Mouse (Mus musculus): ENCODE measurements around the gene Dph1. TPM values are rescaled to one million over a fixed set of nuclear protein-coding genes. Genes with fewer than 3 reads are reported as not detected.

Dph1 gene
- total and polyA plus RNA-seq, 2 experiments from 2014 or later, result 12.7 to 21.0 TPM

DNA sequence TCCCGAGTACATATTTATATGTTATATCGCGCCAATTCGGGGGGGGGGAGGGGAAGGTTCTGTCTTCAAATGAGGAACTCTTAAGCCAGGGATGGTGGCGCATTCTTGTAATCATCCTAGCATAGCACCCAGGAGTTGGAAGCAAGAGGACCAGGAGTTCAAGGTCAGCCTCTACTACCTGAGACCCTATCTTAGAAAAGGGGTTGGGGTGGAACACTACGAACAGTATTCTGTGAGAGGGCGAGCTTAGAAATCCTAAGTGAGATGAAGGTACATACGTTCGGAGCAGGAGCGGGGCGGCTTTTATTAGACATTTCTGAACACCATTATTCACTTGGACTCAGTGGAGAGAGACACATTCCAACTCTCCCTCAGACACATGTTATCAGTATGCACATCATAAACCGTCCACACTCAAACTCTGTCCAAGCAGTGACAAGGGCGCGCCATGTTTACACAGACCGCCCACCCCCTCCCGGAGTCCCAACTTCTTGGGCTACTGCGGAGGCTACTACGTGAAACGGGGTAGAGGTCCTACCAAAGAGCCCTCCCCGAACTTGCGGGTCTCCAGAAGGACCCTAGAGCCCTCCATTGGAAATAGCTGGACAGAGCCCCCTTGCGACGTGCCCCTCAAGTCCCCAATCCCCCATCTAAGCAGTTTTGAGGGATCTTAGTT lies 21.5 kb downstream of the Dph1 start, which contains the start of gene Hic1:
Hic1 (minus strand) TSS at position 115 of the 676 bp plus-strand sequence.
- Histone ChIP-seq H3K27me3 (ENCODE audit: insufficient read depth, low read length) (peaks cover 37% of the 10 kb centered on the region), H3K27ac (ENCODE audit: low read depth, low read length) (peak within 1 kb of the TSS; percentile 36; the same call in 1 of the 2 replicates), H3K9ac (peak within 1 kb of the TSS; percentile 48), H3K4me2 (ENCODE audit: low read depth) (peak within 1 kb of the TSS; percentile 81), H3K4me1 (ENCODE audit: insufficient read depth) (0 out of 2 replicates have a peak, but pooled peaks cover 4% of the 10 kb centered on the region), H3K4me3 (ENCODE audit: low read depth, low read length) (peak within 1 kb of the TSS; percentile 46), H3K36me3 (ENCODE audit: insufficient read depth) (no peaks in the 10 kb centered on the region), H3K9me3 (ENCODE audit: low read length) (no peaks in the 10 kb centered on the region)
- WGBS, result 5% methylated on average over 23 of the region's 23 CpGs
- DNase-seq, result no peak
- no peak for TF ChIP-seq CTCF (IDR thresholded peaks at IDR 0.05; ENCODE audit: low read depth)
- no peak for ATAC-seq

DNA sequence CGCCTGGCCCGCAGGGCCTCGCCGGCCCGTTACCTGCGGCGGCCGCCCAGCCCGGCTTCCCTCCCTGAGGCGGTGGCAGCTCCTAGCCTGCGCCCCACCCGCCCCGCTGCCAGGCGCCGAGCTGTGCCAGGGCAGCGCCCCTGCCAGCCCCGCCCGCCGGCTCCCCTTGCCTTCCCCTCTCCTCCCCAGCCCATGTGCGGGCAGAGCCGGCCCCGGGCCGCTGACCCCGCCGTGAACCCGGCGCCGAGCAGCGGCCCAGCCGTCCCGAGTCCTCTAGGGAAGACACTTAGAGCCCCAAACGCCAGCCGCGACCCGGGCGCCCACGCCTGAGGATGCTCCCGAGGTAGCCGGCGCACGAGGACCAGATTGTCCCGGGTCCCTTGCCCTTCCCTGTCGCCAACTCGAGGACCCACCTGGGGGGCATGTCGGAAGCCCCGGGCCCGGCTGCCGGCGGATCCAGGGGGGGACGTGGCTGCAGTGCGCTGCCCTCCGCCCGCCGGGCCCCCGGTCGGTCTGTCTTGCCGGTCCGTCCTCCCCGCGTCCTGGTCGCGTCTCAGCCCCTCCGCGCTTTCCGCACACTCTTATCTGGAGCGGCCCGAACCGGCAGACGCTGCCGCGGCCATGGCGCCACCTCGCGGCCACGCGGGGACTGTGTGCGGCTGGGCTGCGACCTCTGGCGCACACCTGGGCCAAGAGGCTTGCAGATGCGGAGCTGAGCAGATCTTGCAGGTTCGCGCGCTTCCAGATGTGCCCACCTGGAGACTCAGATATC lies 22.3 kb downstream of the Dph1 start:
- Histone ChIP-seq H3K9ac (peak overlapping the region; percentile 48), H3K27ac (ENCODE audit: low read depth, low read length) (no peak overlapping the region), H3K4me1 (ENCODE audit: insufficient read depth) (0 out of 2 replicates have a peak, but pooled peaks cover 4% of the 10 kb centered on the region), H3K4me2 (ENCODE audit: low read depth) (peak overlapping the region; percentile 81), H3K9me3 (ENCODE audit: low read length) (no peaks in the 10 kb centered on the region), H3K36me3 (ENCODE audit: insufficient read depth) (no peaks in the 10 kb centered on the region; the same call in 1 of the 2 replicates), H3K4me3 (ENCODE audit: low read depth, low read length) (peak overlapping the region; percentile 46), H3K27me3 (ENCODE audit: insufficient read depth, low read length) (peaks cover 44% of the 10 kb centered on the region)
- ATAC-seq (peak; percentile 20; the same call in 1 of the 2 replicates), DNase-seq (peak; percentile 85)
- peak; percentile 97 for TF ChIP-seq CTCF (IDR thresholded peaks at IDR 0.05; ENCODE audit: low read depth)
- 2% methylated on average over 78 of the region's 83 CpGs for WGBS

DNA sequence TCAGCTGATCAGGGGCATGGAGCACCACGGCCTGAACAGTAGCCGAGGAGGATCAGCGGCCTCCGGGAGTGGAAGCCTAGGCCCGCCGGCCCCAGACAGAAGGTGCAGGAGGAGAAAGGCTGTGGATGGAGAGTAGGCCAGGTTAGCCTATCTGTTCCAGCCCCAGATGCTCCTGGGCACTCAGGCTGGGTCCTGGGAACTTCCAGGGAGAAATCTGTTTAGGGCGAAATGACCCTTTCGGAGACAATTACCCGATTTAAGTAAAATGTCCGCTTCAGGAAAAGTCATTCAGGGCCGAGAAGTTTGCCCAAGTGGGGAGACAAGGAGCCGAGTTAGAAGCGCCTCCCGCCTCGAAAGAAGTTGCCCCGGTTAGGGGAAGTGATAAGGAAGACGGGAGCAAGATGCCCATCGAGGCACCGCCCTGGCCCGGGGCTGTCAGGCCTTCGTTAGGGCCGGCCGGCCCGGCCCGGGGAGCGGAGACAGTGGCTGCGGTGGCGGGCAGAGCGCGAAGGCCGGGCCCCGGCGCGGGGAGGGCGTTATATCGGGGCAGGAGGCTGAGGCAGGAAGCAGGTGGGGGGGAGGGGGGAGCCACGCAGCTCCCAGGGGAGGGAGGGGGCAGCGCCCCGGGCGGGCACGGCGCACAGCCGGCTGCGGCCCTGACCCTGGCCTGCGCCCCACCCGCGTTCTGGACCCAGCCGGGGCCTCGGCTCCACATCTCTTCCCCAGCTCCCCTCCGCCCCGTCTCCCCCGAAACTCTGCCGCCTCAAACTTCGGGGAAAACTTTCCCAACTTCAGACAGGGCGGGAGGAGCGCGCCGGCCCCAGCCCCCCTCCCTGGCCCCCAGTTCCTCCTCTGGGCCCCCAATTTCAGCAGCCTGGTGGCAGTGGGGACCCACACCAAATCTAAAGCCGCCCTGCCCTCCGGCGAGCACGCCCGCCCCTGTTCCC lies 23.1 kb downstream of the Dph1 start:
- 0 out of 2 replicates have a peak, but pooled peaks cover 4% of the 10 kb centered on the region for H3K4me1 ChIP-seq (ENCODE audit: insufficient read depth)
- no peak for TF ChIP-seq CTCF (IDR thresholded peaks at IDR 0.05; ENCODE audit: low read depth)

DNA sequence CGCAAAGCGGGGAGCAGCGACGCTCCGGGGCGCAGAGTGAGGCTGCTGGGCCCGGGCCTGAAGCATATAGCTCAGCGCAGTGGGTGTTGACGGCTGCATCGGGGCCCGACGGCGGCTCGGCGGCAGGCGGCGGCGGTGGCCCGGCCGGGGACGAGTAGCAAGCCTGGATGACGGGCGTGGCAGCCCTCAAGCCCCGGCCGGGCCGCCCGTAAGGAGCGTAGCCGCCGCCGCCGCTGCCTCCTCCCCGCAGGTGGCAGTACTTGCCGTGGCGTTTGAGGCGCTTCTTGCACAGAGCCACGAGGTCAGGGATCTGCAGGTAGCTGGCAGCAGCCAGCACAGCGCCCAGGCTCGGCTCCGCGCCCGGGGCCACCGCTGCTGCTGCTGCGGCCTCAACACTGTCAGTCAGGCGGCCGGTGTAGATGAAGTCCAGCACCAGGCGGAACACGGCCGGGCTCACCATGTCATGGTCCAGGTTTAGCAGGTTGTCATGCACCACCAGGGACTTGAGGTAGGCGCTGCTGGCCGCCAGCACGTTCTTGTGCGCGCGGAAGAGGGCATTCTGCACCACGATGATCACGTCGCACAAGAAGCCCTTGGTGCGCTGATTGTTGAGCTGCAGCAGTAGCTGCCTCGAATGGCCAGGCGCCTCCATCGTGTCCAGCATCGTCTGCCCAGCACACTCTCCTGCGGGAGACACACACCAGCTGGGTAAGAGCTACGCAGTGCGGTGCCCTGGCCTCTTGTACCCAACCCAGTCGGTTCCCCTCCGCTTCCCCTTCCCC lies 24.0 kb downstream of the Dph1 start:
- no peak; the same call in 1 of the 2 replicates for TF ChIP-seq CTCF (IDR thresholded peaks at IDR 0.05; ENCODE audit: low read depth)
- H3K9ac ChIP-seq, result peak overlapping the region; percentile 22; the same call in 1 of the 2 replicates
- ATAC-seq, result no peak
- 0 out of 2 replicates have a peak, but pooled peaks cover 4% of the 10 kb centered on the region for H3K4me1 ChIP-seq (ENCODE audit: insufficient read depth)
- peak; percentile 27 for DNase-seq
- peaks cover 51% of the 10 kb centered on the region for H3K27me3 ChIP-seq (ENCODE audit: insufficient read depth, low read length)
- H3K9me3 ChIP-seq (ENCODE audit: low read length), result no peaks in the 10 kb centered on the region
- H3K36me3 ChIP-seq (ENCODE audit: insufficient read depth), result peaks cover 15% of the 10 kb centered on the region
- H3K4me3 ChIP-seq (ENCODE audit: low read depth, low read length), result peak overlapping the region; percentile 25; the same call in 1 of the 2 replicates
- 5% methylated on average over 61 of the region's 68 CpGs for WGBS
- H3K4me2 ChIP-seq (ENCODE audit: low read depth), result peak overlapping the region; percentile 81; the same call in 1 of the 2 replicates
- no peak overlapping the region for H3K27ac ChIP-seq (ENCODE audit: low read depth, low read length)

More for the DNA sequence above, 23.1 kb downstream of the Dph1 start:
- Histone ChIP-seq H3K9ac (peak overlapping the region; percentile 48), H3K27me3 (ENCODE audit: insufficient read depth, low read length) (peaks cover 51% of the 10 kb centered on the region), H3K4me3 (ENCODE audit: low read depth, low read length) (peak overlapping the region; percentile 46), H3K36me3 (ENCODE audit: insufficient read depth) (peaks cover 8% of the 10 kb centered on the region), H3K27ac (ENCODE audit: low read depth, low read length) (no peak overlapping the region), H3K4me2 (ENCODE audit: low read depth) (peak overlapping the region; percentile 81), H3K9me3 (ENCODE audit: low read length) (no peaks in the 10 kb centered on the region)
- 7% methylated on average over 47 of the region's 63 CpGs for WGBS
- DNase-seq, result no peak
- no peak for ATAC-seq

DNA sequence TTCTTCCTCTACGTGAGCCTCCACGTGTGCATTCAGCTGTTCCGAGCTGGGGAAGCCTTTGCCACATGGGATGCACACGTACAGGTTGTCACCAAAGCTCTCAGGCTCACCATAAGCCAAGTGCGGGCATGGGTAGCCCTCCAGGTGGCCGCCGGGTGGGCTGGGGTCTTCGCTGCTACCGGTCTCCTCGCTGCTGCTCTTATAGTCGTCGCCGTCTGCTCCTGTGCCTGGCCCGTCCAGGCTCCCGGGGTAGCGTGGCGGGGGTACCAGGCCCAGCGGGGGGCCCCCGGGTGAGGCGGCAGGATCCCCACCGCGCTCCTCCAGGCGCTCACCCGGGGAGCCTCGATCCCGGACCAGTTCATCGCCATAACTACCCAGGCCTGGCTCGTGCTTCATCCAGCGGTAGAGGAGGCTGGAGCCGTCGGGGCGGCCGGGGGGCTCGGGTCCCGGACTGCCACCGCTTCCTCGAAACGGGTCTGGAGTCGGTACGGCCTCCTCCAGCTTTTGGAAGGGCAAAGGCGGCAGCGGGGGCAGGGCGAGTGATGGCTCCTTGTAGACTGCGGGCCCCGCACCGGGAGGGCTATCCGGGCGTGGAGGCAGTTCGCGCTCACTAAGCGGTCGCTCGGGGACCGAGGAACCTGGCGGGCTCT lies 24.7 kb downstream of the Dph1 start:
- Histone ChIP-seq H3K4me2 (ENCODE audit: low read depth) (peak overlapping the region; percentile 81), H3K36me3 (ENCODE audit: insufficient read depth) (peaks cover 20% of the 10 kb centered on the region), H3K27ac (ENCODE audit: low read depth, low read length) (no peak overlapping the region), H3K4me3 (ENCODE audit: low read depth, low read length) (peak overlapping the region; percentile 25; the same call in 1 of the 2 replicates), H3K27me3 (ENCODE audit: insufficient read depth, low read length) (peaks cover 51% of the 10 kb centered on the region), H3K9me3 (ENCODE audit: low read length) (no peaks in the 10 kb centered on the region), H3K9ac (peak overlapping the region; percentile 22; the same call in 1 of the 2 replicates), H3K4me1 (ENCODE audit: insufficient read depth) (0 out of 2 replicates have a peak, but pooled peaks cover 4% of the 10 kb centered on the region)
- 6% methylated on average over 55 of the region's 55 CpGs for WGBS
- no peak for TF ChIP-seq CTCF (IDR thresholded peaks at IDR 0.05; ENCODE audit: low read depth)
- DNase-seq (no peak), ATAC-seq (no peak)

Data from forebrain, postnatal 0 days (tissue).